Mouse (Mus musculus) cerebellum, postnatal 14 days (tissue): ENCODE results near the gene Mrpl58.

Source experiments
- DNase-seq, 2 experiments: peaks; one replicate each; pipeline ENCODE4 v3.0.0; 2021; ENCODE audit warnings: mixed read lengths in 2 of 2

Mrpl58 gene

DNA sequence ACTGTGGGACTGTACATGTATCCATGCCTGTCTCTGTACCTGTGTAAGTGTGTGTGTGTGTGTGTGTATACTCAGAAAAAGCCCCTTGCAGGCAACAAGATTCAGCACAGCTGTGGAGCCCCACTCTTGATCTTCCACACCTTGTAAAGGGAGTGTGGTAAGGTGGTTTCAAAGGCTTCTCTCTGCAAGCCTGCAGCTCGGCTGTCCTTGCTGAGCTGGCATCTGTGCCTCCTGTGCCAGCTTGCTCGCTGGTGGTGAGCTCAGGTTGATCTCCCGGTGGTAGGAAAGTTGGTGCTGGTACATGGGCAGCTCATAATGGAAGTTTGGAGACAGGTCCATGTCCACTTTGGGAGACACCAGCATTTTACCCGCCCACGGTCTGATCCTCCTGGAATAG is 58.3 kb downstream of the Mrpl58 start:
- no peak for DNase-seq
